Mouse (Mus musculus) heart, postnatal 10 days (tissue): ENCODE results near the gene Gm3417. TPM values are rescaled to one million over a fixed set of nuclear protein-coding genes. Genes with fewer than 3 reads are reported as not detected.

Experiments used
- total RNA-seq, 2 experiments: library from RNA; stranded (reverse); gene quantifications; 2 replicates each; pipeline ENCODE4 v1.2.3; 2021

The Gm3417 gene
- total RNA-seq, 2 experiments from 2014 or later = not detected

Other genes with a start within 250 kb of the Gm3417 start
- 1 to 10 TPM; 1.1 to 2.5 TPM for gene Wdr27, start 35.6 kb downstream of the Gm3417 start, total RNA-seq
- 10 to 100 TPM; 15.7 to 17.7 TPM for gene 1600012H06Rik, start 35.6 kb downstream of the Gm3417 start, total RNA-seq
- gene Phf10, start 17.5 kb downstream of the Gm3417 start, total RNA-seq = 10 to 100 TPM; 60.4 to 61.3 TPM
- 1 to 10 TPM; 2.5 to 5.0 TPM for gene 9030025P20Rik, start 322 bp downstream of the Gm3417 start, total RNA-seq
- gene Gm3435, start 31.4 kb upstream of the Gm3417 start, total RNA-seq = 1 to 10 TPM; 2.5 to 3.4 TPM
- gene Ermard, start 62.4 kb upstream of the Gm3417 start, total RNA-seq = 10 to 100 TPM; 35.3 to 36.1 TPM
- 1 to 10 TPM in 1 of 2 experiments, under 1 TPM in 1; 0.57 to 1.2 TPM for gene Tcte3, start 62.7 kb upstream of the Gm3417 start, total RNA-seq
- 1 to 10 TPM; 1.8 TPM for gene Gm3448, start 62.7 kb upstream of the Gm3417 start, total RNA-seq